Mouse (Mus musculus): ENCODE measurements around the gene Vhl.
"Not testable (repeated sequence)": the region's sequence is repeated elsewhere in the genome, so short reads cannot be mapped to it uniquely, and the experiment has no call there.

The Vhl gene

DNA sequence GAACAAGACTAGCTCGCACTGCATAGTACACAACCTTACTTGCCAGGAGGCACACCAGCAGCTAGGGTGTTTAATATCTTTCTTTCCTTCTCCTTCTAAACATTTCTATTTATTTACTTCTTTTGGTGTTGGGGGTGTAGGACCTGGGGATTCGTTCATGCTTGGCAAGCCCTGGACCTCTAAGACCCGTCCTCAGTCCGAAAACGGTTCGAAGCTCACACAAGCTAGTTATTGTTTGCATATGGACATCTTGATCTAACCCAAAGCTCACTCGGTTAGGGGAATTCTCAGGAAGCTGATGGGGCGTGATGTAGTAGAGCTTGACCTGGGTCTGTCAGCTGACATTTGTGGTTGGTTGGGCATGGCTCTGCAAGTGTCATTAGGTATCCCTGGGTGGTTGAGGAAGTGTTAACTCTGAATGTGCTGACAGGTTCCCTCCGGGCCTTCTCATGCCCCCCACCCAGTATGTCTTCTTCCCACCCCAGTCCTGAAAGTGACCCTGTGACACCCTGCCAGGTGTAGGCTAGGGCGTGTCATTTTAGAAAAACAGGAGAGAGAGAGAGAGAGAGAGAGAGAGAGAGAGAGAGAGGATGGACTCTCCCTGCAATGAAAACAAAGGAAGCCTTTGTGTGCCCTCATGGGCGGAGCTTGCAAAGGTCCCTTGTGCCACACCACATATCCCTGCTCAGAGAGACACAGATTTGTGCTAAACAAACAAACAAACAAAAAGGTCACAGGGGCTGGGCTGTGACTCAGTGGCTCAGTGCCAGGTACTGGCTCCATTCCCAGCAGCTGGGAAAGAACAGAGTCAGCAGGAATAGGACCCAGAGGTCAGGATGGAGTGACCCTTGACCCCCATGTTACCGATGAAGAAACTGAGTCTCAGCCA lies 37.8 kb downstream of the Vhl start:
- peak; percentile 36 to 64 for DNase-seq (ENCODE audit: low spot score in 2 of 2)

GRCm38 (mm10) chr6:113662964-113663700 lies 39.4 kb downstream of the Vhl start:
- no peak for DNase-seq (ENCODE audit: low spot score in 2 of 2)

- no peak for DNase-seq (ENCODE audit: low spot score in 2 of 2)
These were observed 40.5 kb downstream of the Vhl start for GRCm38 (mm10) chr6:113664305-113664704.

DNA sequence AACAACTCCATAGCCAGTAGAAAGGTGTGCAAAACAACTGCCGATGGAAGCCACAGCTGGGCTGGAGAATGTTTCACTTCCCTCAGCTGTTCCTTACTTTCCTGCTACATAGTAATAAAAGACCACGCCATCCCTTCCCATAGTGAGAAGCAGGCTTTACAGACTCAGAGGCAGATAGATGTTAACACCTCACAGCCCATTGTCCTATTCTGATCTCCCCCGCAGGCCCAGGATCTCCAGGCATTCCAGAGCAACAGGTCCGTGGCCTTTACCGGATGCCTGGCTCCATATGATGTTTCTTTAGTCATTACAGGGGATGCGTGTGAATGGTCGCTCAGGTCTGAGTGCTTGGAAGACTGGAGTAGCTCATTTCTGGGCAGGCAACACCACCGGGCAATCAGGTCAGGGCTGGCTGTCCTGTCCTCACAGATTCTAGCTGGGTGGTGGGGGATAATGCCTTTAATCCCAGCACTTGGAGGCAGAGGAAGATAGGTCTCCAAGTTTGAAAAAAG lies 43.9 kb downstream of the Vhl start:
- no peak for DNase-seq (ENCODE audit: low spot score in 2 of 2)

DNA sequence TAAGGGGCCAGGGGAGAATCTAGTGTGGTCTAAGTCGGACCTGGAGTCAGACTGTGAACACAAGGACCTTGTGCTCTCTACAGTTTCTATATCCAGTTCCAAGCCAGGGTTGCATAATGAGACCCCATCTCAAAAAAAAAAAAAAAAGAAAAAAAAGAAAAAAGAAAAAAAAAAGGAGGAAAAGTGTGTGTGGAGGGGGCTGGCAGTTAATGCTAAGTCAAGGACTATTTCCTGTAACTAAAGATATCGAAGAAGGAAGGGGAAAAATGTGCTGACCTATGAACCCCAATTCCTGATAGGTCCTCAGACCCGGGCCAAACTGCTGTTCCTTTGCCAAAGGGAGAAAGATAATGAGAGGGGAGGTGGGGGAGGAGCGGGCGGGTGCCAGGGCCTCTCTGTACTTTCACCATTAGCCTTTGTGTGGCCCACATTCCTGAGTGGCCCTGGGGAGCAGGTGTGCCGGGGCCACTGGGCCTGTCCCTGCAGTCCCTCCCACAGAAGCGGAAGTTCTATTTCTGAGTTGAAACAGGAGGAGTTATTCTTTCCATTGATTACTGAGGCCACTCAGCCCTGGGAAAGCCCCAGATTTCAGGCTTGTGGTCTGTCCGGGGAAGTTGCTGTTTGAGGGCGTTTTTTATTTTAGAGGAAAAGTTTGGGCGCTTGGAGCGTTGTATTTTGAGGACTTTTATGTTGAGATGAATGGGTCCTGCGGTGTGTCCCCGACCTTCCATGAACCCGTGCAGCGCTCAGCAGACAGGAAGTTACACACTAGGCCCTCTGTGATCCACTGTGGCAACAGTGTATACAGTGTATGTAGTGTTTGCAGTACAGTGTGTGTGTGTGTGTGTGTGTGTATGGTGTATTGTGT lies 44.8 kb downstream of the Vhl start:
- DNase-seq (ENCODE audit: low spot score in 2 of 2) = peak; percentile 31 to 47

- DNase-seq (ENCODE audit: low spot score in 2 of 2) = peak in 1 of 2 experiments; percentile 55
These were observed 46.1 kb downstream of the Vhl start for GRCm38 (mm10) chr6:113669821-113670220.

DNA sequence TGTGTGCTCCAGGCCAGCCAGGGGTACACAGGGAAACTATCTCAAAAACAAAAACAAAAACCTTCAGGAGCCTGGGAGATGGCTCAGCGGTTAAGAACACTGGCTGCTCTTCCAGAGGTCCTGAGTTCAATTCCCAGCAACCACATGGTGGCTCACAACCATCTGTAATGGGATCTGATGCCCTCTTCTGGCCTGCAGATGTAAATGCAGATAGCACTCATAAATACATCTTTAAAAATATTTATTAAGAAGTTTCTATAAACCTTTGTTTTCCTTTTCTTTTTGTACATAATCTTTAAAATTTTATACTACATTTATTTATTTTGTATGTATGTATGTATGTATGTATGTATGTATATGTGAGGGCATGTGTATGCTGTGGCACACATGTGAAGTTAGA lies 48.3 kb downstream of the Vhl start:
- DNase-seq (ENCODE audit: low spot score in 2 of 2) = not testable (repeated sequence)

DNA sequence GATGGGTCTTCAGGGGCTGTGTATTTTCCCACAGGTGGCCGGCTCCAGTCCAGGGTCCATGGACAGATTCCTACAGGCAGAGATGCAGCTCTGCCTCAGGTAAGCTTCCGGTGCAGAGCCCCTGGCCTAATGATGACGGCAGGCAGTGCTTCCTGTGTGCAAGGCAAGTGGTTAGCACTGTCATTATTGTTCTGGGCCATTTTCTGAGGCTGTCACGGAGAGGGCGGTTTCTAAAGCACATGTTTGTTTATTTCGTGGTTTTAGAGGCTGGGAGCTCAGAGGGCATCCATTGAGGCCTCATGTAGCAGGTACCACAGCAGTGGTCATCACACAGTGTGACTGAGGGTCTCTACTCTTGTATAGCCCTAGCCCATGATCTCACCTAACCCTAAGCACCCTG lies 49.2 kb downstream of the Vhl start:
- DNase-seq (ENCODE audit: low spot score in 2 of 2) = no peak

- DNase-seq (ENCODE audit: low spot score in 2 of 2) = no peak
These were observed 51.5 kb downstream of the Vhl start for GRCm38 (mm10) chr6:113675234-113675633.

GRCm38 (mm10) chr6:113675991-113676390 lies 52.2 kb downstream of the Vhl start:
- no peak for DNase-seq (ENCODE audit: low spot score in 2 of 2)

DNA sequence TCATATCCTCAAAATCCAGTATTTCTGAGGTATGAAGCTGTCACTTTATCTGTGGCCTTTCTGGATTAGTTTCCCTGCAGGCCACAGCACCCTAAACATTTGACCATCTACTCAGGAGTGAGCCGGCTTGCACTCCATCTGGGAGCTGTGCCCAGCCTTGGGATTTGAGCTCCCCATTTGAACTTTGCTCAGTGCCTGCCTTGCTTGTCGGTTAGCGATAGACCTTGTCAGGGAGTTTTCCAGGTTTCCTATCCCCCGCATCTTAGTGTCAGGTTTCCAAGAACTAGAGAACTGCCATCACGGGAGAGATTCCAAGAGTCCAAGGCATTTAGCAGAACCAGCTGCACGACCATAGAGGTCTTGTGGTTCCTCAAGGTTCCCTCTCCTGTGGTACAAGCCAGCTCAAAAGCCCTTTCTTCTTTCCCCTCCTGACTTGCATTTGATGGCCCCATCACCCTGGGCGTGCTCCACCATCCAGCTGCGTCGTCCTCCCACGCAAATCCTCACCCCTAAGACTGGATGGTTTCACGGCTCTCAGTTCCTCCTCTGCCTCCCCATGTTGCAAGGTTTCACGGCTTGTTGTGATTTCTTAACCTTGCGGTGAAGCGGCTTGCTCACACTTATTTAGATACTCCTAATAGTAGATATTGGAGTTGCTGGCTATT lies 53.4 kb downstream of the Vhl start:
- DNase-seq (ENCODE audit: low spot score in 2 of 2) = no peak

DNA sequence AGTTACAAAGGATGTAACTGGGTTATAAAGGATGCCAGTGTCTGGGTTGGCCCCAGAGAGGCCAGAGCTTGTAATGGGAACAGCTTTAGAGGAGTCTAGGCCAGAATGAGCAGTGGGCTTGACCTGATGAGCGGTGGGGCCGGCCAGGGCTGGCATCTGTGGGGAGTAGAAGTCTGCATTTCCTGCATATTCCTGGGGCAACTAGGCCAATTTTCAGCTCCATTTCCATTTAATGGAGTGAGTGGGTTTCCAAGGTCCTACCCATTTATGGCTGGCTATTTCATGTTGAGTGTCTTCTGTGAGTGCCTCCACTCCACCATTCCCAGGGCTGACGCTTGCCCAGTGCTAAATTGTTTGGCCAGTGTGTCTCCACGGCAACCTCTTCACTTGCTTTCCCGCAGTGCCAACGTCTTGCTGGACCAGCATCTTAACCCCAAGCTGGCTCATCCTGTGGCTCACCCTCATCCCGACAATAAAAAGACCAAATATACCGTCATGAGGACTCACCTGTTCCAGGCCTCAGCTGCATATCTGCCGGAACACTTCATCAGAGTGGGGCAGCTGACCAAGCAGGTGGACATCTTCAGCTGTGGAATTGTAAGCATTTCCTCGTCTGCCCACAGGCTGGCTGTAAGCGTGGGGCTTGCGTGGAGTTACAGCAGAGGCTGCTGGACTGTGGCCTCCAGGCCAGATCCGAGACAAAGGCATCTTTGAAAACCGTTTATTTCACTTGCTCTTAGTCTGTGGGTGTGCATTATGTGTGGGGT lies 54.7 kb downstream of the Vhl start:
- no peak for DNase-seq (ENCODE audit: low spot score in 2 of 2)

- DNase-seq (ENCODE audit: low spot score in 2 of 2) = no peak
These were observed 56.3 kb downstream of the Vhl start for GRCm38 (mm10) chr6:113679993-113680566.

Data from spleen, postnatal 10 days (tissue).